Mouse (Mus musculus): ENCODE measurements around the gene Asxl1.

The Asxl1 gene

DNA sequence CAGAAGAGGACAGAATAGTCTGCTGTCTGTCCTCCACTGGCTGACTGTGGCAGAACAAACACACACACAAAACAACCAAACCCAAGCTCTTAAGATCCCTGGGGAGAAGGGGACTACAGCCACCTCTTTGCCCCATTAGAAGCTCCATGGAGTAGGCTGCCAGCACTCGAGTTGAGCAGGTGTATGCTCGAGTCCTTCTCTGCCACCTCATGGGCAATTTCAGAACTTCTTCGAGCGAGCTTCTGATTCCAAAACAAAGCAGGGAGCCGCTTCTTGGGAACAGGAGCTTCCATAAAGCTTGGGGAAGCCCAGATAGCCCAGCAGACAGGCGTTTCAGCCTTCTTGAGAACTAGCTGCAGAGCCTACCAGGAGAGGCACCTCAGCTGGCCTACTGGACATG is 66.9 kb downstream of the Asxl1 start:
- no peak for DNase-seq (ENCODE audit: low spot score)

DNA sequence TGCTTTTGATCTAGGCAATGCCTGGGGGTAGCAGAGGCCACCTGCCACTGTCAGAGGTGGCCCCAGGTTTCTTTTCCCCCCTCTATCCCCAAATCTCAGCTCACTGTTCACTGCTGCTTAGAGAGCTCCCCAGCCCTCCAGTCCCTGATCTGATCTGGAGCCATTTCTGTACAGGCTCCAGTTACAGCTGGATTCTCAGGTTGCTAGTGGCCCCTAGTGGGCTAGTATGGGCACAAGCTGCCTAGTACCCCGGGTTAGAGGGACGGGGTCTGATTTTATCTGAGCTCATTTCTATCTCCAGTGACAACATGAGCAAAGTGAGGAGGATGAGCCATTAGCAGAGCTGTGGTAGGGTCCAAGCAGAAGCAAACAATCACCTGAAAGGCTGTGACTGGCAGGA is 69.0 kb downstream of the Asxl1 start:
- no peak for DNase-seq (ENCODE audit: low spot score)

DNA sequence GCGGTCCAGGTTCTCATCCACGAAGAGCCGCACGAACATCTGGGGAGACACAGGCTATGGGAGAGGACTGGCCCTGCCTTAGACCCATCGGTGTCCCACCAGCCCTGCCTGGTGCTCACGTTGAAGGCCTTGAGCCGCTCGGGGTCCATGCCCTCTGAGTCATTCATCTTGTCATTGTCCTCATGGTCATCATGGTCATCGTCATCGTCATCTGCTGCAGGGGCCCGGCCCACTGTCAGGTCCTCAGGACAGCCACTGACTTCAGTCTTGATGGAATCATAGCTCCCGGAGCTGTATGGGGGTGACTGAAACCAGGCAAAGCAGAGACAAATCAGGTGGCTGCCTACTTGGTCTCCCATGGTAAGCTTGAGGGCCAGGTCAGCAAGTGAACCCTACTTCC is 72.2 kb downstream of the Asxl1 start:
- DNase-seq (ENCODE audit: low spot score), result no peak

DNA sequence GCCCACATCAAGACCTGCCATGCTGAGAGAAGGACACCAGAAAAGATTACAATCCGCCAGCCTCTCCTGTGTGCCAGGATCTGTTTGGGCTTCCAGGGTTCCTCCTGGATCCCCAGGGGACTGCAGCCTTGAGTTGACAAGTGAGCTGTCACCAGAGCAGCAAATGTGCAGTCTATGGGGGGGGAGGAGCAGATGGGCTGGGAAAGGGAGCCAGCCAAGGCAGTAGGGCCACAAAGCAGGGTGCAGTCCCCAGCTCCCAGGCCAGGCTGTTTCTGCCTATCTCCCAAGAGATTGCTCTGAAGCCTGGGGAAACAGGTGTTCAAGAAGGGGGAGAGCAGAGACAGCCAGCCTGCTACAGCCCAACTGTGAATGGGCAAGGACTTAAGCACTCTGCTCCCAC is 72.8 kb downstream of the Asxl1 start:
- DNase-seq (ENCODE audit: low spot score), result no peak

DNA sequence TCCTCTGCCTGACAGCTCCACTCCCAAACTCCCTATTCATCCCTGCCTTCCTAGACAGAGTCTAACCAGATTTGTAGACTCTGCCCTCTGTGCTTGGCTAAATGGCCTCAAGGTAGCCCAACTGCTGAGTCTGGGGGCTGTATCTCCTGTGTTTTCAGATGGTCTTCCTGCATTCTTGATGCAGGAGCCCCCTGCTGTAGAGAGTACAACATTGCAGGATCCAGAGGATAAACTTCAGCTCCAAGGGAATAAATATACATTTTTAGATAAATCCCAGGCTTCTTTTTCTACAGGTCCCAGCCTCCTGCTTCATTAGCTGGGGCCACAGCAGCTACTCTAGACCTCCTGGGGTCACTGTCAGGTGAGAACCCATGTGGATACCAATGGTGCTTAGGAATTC is 75.6 kb downstream of the Asxl1 start:
- no peak for DNase-seq (ENCODE audit: low spot score)

DNA sequence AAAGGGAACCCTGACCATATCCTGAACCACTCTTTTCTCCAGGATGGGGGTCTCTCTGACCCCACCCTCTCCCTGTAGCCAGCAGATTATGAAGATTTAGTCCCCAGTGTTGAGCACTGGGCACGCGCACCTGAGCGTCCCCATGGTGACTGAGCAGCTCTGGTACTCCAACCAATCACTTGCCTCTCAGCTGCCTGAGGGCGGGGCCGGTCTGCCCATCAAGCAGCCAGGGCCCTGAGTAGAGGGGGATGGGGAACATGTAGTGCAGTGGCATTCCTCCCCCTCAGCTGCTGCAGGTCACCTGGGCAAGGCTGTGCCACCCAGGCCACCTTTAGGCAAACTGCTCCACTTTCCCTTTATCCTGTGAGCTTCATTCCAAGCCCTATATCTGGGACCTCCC is 76.4 kb downstream of the Asxl1 start:
- no peak for DNase-seq (ENCODE audit: low spot score)

DNA sequence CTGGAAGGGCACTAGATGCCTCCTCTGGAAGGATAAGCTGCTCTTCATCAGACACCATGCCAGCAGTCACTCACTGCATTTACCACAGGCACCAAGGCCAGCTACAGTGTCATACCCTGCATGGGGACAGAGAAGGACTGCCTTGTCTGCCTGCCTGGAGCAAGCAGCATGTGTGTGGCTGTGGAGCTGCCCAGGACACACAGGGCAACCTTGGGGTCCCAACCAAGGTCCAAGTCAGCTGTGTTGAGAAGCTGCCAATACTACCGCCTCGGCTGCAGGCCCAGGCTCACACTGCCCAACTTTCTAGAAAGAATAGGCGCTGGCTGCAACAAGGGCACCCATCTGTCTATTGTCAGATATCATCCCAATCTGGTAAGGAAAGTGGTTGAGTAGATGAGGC is 77.5 kb downstream of the Asxl1 start:
- no peak for DNase-seq (ENCODE audit: low spot score)

DNA sequence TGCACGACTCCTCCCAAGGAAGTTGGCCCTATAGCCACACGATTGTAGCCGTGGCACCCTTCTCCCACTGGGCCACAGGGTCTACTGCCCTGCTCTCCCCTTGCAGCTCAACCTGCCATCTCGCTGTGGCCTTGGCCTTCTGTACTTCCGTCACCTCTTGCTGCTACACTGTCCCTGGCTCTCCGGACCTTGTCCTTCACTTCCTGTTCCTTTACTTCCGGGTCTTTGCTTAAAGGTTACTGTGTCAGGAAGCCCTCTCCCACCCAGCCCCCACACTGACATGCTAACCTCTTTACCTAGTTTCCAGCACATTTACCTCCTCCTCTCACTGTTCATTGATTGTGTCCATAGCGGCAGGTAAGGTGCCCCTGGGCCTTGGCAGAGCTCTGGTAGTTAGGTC is 78.9 kb downstream of the Asxl1 start:
- DNase-seq (ENCODE audit: low spot score), result no peak

DNA sequence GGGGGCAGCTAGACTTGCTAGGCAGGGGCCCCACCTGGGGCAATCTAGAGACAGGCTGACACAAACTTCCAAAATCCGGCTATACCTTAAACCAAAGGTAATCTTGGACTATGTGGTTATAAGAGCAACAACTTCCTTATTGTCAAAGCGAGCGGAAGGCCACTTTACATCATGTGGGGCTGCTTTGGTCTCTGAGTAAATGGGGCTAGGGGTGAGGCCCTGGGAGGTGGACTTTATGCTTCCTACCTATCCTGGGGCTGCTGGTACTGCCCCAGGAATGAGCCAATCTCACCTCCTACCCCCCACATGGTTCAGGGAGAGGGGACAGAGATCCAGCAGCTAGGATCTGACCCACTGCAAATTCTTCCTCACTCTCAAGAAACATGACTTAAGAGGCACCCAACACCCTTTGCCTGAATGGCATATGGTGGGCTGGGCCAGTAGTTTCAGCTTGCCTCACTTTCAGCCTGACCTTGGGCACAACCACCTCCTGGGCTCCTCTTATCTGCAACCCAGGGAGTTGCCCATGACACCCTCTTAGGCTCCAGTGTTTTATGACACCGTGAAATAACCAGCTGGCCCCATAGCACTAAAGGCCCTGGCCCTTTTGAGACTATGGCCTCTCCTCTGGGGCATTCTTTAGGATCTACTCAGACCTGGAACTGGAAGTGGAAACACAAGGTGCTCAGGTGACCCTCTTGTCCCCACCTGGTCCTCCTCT is 79.7 kb downstream of the Asxl1 start:
- DNase-seq (ENCODE audit: low spot score), result no peak

DNA sequence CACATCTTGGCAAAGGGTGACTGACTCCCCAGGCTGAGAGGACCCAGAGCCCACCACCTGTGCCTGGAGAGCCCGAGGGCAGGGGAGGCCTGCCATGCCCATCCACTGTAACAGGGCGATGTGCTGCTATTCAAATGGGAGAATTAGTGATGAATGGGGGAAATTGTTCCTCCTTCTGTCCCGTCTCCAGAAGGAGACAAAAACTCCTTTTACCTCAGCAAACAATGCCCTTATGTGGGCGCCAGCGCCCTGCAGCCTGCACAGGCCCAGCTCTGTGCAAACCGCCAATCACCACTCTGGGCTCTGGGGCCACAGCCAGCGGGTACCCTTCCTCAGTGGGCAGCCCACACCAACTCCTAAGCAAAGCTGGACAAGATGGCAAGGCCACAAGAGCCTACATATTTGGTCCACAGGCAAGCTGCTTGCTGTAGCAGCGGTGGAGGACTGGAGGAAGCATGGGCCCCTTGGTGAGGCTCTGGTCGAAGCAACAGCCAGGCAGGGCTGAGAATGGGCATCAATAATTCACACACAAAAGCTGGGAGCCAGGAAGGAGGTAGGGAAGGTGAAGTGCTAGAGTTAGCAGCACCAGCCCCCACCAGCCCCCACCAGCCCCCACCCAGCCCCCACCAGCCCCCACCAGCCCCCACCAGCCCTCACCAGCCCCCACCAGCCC is 80.5 kb downstream of the Asxl1 start:
- DNase-seq (ENCODE audit: low spot score), result no peak

DNA sequence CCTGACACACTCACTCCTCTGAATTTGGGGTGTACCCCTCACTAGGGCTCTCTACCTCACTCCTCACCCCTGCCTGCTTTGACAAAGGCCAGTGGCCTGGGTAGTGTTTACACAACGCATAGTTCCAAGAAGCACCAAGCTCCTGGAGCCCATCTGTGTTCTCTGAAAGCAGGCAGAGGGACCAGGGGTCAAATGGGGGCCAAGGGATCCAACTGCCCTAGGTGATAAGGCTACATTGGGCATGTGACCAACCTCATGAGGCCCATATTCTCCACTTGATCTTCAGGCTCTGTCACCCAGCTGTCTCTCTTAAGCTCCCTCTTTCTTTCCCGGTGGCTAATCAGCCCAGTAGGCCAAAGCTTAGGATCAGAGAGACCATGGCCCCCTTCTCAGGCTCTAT is 81.3 kb downstream of the Asxl1 start:
- peak; percentile 27 for DNase-seq (ENCODE audit: low spot score)

DNA sequence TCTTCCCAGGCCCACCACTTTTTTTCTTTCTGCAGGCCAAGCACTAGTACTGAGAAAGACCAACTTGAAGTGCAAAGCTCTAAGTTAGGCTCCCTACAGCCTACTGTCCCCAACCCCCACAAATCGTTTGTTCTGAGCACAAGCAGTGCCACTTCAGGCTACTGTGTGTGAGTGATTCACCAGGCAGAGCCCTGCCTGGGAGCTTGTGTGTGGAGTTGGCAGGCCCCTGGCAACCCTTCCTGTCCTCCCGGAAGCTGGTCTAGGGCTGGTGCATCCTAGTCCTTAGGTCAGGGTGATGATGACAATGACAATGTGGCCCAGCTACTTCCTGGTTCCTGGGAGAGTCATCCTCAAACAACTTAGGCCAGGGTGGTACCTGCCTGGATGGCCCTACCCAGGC is 82.9 kb downstream of the Asxl1 start:
- no peak for DNase-seq (ENCODE audit: low spot score)

DNA sequence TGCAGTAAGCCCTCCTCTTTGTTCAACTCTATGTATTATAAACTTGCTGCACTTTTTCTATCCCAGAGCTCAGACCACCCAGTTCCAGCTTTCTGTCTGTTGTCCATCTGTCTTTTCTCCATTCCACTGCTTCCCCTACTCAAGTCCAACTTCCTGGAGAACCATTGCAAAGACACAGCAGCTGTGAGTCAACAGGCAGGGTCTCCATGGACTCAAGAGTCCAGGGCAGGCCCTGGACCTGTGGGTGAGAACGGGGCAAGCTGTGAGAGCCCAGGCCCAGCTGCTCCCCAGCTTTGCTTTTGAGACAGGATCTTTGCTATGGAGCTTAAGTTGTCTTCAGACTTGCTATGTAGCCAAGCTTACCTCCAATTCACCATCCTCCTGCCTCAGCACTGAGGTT is 84.9 kb downstream of the Asxl1 start:
- DNase-seq (ENCODE audit: low spot score), result no peak

DNA sequence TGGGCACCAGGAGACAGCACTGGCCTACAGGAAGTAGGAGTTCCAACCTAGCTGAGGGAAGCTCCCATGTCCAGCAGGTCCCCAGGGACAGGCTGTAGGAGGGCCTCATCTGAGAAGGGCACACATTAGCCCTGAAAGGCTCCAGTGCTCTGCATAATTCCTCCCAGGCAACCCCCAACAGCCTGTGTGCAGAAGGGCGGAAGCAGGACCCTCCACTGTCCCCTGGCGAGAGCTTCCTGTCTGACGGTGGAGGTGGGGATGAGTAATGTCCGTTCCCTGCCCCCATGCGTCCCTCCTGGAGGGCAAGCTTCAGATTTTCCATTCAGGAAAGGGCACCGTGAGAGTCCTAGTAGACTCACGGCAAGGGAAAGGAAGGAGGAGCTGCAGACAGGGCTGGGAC is 86.9 kb downstream of the Asxl1 start:
- DNase-seq (ENCODE audit: low spot score), result no peak

DNA sequence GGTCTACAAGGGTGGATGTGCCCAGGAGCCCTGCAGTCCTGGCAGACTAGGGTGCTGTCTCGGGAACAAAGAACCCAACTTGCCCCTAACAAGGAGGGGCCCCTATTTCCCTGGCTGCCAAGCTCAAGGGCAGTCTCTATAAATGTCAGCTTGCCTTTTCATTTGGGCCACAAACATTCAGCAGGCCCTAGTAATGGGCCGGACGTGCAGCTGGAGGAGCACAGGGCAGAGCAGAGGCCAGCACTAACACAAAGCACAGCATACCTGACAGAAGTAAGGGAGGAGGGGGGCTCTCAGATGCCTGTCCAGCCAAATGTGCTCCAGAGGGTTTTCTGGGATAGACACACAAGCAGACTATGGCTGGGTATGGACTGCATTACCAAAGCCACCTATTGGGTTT is 88.2 kb downstream of the Asxl1 start:
- DNase-seq (ENCODE audit: low spot score), result no peak

DNA sequence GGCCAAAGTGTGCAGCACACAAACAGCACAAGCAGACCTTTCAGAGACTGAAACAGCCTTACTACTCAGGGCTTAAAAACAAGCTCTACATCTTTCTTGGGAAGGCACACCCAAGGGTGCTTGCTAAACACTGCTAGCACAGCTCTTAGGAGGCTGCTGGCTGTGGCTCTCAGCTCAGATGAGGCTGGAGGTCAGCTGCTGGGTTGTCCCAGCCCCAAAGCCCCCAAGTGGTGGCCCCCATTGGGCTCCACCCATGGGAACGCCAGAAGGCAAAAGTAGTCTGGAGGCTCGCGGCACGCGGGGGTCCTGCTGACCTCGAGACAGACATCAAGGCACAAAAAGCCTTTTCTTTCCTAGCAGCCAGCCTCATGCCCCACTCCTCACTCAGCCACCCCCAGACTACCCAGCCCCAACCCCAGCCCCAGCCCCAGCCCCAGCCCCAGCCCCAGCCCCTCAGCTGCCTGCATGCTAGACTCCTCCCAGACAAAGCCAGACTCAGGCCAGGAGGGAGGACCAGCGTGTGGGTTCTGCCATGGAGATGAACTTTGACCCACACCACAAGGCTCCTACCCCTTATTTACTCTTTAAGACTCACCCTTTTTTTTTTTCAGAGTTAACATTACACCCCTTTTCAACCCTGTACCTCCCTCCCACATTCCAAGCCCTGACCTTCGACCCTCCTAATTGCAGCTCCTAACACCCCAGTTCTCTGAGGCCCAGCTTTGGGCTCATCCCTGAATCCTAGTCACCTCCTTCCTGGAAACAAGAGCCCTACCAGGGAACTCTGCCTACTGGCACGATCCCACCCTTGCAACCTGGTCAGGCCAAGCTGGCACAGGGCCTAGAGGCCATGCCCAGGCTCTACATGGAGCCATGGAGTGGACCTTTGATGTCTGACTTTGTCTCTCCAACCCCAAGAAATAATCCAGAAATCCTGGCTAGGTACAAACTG is 89.5 kb downstream of the Asxl1 start:
- DNase-seq (ENCODE audit: low spot score), result no peak

DNA sequence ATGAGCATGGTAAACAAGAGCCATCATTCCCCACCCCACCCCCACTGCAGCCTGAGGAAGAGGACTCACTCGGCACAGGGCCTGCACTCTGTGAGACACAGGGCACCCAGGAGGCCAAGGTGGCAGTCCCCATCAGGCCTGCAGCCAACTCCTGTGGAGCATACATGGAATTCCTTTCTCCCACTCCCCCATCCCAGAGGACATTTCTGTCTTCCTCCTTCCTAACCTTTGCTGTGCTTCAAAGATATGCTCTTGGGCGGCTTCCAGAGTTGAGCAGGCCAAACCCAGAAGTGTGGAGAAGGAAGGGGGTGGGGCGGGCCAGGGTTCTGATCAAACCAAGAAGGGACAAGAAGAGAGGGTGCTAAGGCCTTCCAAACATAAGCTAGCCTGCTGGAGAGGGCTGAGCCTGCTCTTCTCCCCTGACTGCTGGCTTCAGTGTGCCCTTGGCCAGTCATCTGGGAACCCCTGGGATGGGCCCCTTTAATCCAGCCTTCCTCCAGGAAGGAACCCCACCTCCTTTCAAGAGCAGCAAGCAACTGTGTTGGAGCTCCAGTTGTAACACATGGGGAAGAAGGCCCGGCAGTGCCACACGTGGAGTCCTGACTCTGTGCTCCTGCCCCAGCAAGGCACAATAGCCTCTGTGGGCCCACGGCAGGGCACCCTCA is 91.1 kb downstream of the Asxl1 start:
- no peak for DNase-seq (ENCODE audit: low spot score)

DNA sequence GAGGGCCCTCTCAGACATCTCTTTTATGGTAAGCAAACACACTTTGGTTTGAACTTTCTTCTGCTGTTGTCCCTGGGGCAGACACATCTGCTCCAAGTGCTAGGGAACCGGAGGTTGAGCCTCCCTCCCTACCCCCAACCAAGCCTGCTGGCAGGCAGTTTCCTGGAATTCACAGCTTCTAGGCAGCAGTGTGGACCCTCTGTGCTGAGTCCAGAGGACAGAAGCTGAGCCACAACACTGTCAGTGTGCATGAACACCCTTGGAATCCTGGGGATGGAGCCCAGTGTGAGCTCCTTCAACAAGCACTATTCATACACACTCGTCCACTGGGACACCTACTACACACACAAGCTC is 91.7 kb downstream of the Asxl1 start:
- no peak for DNase-seq (ENCODE audit: low spot score)

DNA sequence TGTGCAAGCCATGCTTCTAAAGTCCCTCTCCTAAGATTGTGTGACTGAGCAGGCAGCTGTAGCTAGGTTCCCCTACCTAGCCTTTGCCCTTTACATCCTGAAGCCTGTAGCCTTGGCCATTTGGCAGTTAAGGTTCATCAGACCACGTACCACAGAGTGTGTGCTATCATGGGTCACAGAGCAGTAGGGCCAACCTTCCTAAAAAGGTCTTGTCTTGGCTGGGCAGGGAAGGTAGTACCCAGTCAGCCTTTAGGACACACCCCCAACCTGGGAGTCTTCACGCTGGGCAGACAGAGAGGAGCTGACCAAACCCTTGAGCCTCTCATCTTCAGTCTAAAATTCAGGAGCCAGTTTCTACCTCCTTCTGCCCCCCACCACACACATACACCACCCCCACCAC is 95.1 kb downstream of the Asxl1 start:
- DNase-seq (ENCODE audit: low spot score), result no peak

DNA sequence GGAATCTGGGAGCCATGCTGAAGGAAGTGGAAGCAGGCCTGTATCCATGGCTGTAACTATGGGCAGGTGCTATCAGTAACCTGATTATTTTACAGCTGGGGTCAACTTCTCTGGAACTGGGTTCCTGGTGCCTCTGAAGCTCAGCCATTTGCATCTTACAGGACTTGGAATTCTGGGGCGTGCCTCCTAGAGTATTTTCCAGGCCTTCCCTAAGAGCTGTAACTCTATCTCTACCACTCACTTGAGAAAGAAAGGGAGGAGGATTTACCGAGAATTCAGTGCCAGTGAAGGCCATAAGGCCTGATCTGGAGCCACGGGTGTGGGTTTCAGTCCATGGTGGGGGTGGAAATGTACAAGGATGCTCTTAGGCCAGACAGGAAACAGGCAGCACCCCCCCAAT is 95.6 kb downstream of the Asxl1 start:
- DNase-seq (ENCODE audit: low spot score), result no peak

DNA sequence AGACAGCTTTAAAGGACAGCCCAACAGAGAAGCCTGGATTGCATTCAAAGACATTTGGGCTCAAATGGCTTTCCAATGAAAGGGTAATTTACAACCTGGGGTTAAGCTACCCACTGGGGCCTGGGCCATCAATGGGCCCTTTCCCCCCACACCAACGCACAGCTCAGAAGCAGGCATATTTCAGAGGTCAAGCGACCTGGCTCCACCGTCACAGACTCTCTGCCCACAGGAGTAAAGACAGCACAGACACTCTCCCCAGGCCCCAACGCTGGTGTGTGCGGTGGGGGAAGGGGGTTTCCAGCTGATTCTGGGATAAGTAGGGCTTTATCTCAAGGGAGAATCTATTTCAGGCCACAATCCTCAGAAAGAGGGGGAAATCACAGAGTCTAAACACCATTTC is 97.1 kb downstream of the Asxl1 start:
- no peak for DNase-seq (ENCODE audit: low spot score)

DNA sequence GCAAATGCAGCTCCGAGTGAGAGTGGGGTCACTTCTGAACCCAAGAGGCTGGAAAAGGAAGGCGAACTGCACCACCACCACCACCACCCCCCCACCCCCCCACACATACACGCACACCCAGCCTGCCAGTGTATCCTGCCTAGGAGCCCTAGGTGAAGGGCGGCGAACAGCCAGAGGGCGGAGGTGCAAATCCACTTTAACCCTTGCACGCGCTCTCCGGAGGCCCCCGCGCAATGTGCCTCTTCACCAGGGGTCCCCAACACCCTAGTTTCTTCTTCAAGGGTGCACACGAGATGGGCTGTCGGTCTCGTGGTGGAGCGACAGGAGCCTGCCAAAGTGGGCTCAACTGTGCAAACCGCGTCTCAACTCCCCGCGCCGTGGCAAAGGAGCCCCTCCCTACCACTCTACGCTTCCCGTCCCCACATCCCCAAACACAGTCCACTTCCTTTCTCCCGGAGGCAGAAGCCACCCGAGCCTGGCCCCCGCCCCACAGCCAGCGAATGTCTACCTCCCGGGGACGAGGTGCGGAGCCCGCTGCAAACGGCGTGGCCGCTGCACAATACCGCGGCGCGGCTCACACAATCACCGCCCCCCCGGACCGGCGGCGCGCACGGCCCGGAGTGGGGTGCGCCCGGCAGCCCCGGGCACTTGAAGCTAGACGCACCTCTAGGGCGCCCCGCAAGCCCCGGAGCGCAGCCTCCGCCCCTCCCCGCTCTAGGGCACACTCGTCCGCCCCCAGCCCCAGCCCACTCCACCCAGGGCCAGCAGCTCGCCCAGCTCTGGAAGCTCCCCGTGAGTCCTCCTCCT is 98.0 kb downstream of the Asxl1 start:
- DNase-seq (ENCODE audit: low spot score), result no peak
